Mouse (Mus musculus) layer of hippocampus, adult 18-20 months (tissue): ENCODE data around the gene Ccdc151. TPM values are rescaled to one million over a fixed set of nuclear protein-coding genes. Genes with fewer than 3 reads are reported as not detected.

Source experiments
- DNase-seq, 2 experiments: peaks; one replicate each; pipeline ENCODE4 v3.0.0; 2022; ENCODE audit warnings: low spot score in 2 of 2
- long read RNA-seq: library from polyadenylated mRNA; stranded (forward); transcript quantifications from one replicate; pipeline ENCODE4 v2.0.0, GENCODE M21; 2021
- total RNA-seq, 2 experiments: library from RNA; stranded (reverse); gene quantifications; 2 replicates each; pipeline ENCODE4 v1.2.3; 2021

The Ccdc151 gene
- total RNA-seq = 1 to 10 TPM; 8.6 to 8.9 TPM
- long read RNA-seq, partial matches to known transcripts = 0 of 2 reads
- long read RNA-seq, other reads (novel, unspliced or antisense) = 2 of 2 reads

DNA sequence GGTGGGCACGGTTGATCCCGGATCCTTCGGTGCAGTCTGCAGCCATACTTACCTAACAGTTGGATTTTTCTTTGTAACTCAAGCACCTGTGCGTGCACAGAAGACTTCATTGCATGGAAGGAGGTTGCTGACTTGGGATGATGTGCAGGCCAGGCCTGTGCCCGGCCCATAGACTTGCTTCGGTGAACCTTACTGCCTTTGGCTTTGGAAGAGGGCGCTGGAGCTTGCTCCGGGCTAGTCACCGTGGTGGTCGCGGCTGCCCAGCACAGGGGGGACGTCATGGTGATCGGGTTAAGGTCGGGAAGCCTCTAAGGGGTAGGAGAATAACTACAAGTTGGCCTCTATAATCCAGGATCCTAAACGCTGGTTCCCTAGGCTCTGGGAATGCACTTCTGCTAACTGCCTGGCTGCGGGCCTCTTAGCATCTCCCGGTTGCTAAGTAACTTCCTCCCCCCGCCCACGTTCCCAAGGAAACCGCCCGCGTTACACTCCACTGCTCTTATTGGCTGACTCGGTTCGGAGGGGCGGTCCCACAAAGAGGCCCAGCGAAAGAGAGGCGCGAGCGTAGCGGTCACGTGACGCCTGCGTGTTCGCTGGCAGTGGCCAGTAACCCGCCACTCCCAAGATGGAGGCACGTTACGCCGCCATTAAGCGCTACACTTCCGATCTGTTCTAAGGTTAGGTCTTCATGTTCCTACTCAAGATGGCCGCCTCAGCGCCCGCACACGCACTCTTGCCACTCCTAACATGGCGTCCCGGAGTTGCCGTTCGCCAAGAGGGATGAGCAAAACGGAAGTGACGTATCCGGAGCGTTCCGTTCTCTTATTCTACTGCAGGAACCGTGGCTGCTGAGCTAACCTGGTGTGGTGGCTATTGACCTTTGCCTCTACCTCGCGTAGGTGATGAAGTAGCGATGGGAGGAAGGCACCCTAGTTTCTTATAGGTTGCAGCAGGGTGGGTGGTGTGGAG lies at the start of gene Ccdc151, which contains the start of gene Prkcsh:
Gene Ccdc151, minus strand, starts transcription at position 441 of the 969 bp plus-strand sequence.
Gene Prkcsh, plus strand, starts transcription at position 613 of the 969 bp plus-strand sequence.
- DNase-seq = peak; percentile 100

DNA sequence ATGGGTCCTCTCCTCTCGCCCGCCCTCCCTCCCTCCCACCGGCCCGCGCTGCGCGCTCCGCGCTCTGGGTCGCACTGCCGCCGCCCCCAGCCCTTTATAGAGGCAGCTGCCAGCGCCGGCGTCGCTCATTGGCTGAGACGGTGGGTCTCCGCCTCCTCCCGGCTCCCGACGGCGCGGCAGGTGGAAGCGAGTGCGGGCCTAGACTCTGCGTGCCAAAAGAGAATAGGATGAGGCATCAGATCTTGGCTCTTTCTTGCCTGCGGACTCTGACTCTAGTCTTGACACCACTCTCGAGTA lies 49.5 kb upstream of the Ccdc151 start, which contains the start of gene Elavl3:
Gene Elavl3, minus strand, starts transcription at position 66 of the 297 bp plus-strand sequence.
- peak; percentile 80 to 88 for DNase-seq

DNA sequence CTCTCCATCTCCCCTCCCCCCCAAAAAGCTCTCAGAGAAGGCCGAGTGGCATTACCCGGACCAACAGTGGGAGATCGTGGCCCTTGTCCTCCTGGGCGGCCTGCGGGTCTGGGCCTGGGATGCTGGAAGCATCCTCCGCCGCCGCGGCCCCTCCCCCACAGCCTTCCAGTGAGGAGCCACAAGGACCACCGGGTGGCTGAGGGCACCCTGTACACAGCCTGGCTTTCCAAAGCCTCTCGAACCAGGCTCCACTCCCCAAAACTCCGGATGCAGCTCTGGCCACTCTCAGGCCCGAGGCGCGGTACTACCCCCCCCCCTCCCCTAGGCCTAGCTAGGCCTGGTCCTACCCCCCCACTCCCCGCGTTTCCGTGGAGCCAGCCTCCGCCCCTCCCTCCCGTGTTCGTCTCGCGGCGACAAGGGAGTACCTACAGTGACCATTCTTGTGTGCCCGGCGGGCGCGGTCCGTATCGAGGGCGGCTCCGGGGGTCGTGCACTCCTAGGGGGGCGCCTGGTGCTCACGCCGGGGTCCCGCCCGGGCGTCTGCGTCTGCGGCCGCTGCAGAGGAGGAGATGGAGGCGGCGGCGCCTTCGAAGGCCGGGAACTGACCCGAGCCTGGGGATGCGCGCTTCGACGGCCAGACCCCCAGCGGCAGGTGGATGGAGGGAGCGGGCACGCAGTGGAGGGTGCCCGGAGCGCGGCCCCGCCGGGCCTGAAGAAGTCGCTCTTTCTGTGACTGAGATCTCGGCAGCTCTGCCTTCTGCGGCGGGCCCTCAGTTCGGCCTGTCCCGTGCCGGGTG lies 48.9 kb upstream of the Ccdc151 start:
- no peak for DNase-seq

DNA sequence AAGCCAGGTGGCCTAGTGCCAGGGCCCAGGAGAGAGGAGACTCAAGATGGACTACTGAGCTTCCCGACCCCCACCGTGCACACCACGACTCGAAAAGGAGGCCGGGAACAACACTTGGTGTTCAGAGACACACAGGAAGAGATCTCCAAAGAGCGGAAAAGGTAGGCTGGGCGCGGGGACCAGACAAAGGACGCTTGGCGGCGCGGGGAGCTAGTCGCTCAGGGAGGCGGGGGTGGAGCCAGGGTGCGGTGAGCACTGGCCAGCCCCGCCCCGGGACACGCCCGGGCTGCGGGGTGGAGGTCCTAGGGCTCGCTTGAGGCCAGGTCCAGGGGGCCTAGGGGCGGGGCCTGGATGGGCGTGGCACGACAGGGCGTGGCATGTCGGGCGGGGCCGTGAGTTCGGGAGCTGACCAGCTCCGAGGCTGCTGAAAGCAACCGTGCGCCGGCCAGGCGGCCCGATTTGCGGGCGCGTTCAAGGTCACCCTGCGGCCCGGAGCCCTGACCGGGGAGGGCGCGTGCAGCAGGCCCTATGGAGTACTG lies 48.0 kb upstream of the Ccdc151 start:
- peak; percentile 60 to 68 for DNase-seq

DNA sequence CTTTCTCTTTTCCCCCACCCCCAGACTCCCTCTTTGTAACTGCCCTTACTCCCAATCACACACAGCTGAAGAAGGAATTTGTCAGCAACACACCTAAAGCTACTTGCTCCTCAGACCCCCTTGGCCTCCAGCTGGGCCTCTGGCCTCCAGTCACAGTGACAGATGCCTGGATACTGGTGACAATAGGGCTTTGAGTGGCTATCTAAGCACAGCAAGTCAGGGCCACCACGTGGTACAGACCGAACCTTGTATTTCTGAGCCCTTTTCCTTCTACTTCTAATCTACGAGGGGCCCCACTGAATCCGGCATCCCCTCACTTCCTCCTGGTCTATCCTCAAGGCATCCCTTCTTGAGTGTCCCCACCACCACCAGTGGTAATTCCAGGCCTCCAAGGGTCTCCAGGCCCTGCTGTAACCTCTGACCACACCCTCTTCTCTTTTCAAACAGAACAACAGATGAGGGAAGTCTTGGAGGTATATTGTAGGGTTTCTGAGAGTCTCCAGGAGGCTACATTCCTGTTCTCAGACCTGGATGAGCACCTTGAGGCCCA lies 47.4 kb upstream of the Ccdc151 start:
- no peak for DNase-seq

DNA sequence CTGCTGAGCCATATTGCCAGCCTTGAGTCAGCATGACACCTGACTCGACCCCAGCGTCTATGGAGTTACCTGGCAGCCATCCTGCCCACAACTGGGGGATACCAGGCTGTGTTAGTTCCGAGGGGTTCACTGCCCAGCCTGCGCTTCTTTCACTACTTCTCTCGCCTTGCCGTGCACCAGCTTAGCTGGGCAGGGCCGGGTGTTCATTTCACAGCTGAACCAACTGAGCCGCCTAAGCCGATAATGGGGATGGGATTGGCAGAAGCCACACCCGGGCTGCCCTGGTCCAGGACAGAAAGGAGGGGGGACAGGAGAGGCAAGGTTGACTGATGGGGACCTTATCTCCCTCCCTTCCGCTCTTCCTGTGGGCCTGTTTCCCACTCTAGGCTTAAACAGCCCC lies 46.9 kb upstream of the Ccdc151 start:
- no peak for DNase-seq

DNA sequence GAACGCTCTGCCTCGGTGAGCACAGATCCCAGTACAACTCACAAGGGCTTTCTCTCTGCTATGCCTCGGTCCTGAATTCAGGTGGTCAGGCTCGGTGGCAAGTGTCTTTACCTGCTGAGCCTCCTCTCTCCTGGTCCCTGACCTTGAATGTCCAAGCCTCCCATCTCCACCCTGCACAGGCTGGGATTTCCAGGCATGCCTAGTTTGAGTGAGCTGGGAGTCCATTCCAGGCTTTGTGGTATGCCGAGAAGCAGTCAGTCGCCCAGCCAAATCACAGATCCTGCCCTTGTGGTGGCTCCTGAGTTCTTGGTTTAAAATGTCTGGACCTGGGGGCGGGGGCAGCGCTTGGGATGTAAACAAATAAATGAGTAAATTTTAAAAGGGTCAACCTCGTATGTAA lies 44.9 kb upstream of the Ccdc151 start:
- no peak for DNase-seq

DNA sequence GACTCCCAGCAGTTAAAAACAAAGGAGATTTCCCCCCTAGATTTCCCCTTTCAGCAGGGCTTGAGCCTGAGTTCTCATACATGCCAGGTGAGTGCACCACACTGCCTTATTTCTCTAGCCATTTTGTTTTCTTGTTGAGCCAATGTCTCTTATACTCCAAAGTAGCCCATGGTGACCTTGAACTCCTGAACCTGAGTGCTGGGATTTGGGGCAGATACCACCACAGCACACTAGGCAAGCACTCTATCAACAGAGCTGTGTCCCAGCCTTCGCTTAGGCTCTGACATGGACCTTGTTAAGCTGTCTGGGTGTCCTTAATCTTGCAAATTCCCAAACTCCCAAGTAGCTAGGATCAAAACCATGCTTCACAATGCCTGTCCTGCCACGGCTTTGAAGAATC lies 39.4 kb upstream of the Ccdc151 start:
- no peak for DNase-seq

DNA sequence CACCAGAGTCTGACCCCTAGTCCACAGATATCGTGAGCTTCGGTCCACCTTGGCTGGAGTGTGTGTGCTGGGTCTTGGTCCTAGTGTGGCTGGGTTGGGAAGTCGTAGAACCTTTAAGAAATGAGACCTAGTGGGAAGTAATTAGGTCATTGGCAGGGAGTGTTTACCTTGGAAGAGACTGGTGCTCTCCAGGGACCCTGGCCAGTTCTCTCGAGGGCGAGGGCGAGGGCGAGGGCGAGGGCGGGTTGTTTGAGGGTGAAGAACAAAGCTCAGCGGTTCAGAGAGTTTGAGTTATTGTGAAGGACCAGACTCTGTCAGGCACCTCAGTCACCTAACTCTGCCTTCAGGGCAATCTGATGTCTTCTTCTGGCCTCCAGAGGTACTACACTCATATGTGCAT lies 35.4 kb upstream of the Ccdc151 start:
- no peak for DNase-seq

DNA sequence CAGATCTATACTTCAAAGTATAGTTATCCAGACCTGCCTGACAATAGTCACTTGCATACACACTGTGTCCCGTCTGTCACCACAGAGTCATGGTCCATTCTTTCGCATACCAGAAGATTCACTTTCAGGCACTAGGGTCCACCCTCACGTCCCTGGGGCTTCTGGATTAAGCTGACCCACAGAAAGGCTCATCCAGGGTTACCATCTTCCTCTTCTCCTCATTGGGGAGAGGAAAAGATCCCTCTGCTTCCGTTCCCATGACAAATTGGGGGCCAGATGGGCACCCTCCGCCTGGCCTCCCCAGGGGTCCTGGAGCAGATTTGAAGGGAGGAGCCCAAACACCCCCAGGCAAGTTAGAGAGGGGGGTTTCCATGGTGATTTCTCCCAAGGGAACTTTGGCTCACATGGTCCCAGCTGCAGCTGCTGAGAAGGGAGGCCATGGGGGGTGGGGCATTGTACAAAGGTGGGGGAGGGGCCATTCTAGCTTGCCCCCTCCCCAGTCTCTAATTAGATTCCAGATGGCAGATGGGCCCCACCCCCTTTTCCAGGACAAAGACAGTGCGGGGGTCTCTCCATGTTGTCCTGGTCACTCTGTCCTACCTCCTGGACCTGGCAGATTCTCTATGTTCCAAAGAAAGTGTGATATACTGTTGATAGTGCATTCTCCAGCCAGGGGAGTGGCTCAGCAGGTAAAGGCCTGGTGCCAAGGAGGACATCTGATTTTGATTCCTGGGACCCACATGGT lies 33.0 kb upstream of the Ccdc151 start:
- DNase-seq = no peak

DNA sequence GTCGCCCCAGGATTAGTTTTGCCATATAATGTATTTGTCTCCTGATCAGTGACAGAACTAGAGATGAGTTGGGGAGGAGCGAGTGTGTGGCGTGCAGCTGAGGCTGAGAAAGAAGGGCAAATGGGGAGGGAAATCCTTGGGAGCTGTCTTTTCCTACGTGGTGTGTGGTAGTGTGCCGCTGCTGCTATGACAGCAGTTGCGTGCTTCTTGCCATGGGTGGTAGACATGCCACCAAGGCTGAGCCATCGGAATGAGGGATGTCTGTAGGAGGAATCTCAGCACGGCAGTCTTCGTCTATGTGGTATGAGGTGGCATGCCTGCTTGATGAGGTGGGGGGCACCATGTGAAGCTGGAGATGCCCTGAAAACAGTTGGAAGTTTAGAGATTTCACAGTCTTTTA lies 28.0 kb upstream of the Ccdc151 start:
- DNase-seq = no peak

DNA sequence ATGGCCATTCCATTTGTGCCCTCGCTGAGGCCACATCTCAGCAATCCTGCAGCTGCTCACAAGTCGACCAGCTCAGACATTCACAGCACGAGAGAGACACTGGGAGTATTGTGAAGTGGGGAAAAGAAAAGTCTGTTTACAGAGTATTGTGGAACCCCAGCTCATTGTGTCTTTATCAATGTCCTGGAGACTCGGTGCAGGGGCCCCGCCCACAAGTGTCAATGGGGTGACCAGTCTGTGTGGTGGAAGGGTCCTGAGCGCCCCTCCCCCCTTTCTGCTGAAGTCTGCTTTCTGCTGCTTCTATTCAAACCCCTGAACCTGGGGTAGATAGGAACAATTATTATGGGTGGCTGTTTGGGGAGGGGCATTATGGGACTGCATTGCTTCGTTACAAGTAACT lies 26.0 kb upstream of the Ccdc151 start:
- no peak for DNase-seq

DNA sequence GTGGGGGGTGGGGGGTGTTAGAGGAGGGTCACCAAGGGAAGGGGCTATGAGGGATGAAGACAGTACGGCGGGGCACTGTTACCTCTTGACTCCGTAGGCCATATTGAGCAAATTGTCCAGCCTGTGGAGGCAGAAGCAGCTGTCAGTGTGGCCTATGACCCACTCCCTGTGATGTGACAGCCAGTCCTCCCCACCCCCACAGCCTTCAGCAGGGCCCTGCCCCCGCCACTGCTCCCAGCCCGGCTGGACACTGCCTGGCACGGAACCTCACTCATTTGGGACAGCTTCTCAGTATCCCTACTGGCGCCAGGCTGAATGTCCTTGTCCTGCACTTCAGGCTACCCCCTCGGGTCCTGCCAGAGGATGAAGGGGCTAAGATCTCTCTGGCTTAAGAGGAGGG lies 22.2 kb upstream of the Ccdc151 start:
- peak in 1 of 2 experiments; percentile 55 for DNase-seq

DNA sequence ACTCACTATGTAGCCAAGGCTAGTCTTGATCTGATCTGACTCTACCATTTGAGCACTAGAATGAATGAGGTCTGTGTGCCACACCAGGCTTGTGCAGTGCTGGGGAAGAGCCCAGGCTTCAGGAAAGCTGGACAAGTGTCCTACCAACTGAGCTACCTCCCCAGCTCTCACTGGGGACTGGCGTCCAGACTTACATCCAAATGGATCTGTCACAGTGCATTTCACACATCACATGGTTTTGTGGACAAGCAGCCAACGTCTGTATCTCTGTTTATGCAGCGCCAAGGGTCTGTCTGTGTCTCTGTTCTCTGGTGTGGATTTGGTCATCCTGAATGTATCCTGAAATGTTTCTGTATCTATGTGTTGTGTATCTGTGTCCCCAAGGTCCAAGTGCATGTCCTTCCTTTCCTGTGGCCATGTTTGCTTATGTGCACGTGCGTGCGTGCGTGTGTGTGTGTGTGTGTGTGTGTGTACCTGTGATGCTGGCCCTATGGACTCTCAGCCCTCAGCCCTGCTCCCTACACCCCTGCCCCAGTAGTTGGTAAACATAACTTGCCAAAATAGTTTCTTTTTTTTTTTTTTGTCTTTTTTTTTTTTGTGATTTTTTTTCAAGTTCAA lies 14.9 kb upstream of the Ccdc151 start:
- DNase-seq = no peak

DNA sequence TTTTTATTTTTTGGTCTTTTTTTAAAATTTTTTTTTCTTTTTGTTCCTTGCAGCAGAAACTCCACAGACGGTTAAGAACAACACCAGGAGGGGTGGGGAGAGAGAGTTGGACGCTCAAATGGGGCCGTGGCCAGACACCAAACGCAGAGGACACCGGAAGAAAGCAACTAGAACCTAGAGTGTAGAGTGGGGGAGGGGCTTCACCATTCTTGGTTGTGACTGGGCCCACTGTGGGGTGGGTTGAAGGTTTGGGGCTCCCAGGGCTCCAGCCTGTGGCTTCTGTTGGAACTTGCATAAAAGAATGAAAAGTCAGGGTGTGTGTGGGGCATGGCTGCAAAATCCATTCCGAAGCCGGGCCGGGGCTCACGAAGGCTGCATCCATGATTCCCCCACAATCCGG lies 13.8 kb upstream of the Ccdc151 start:
- DNase-seq = no peak

DNA sequence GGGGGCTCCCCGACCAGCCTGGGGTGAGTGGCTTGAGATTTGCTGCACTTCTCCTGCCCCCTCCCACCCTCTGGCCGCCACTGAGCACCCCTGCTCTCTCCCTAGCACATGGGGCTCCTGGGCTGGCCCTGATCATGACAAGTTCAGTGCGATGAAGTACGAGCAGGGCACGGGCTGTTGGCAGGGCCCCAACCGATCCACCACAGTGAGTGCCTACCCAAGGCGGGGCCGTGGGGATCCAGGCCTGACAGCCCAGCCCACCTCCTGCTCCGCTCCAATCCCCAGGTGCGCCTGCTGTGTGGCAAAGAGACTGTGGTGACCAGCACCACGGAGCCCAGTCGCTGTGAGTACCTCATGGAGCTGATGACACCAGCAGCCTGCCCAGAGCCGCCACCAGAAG lies 10.3 kb upstream of the Ccdc151 start:
- no peak for DNase-seq

DNA sequence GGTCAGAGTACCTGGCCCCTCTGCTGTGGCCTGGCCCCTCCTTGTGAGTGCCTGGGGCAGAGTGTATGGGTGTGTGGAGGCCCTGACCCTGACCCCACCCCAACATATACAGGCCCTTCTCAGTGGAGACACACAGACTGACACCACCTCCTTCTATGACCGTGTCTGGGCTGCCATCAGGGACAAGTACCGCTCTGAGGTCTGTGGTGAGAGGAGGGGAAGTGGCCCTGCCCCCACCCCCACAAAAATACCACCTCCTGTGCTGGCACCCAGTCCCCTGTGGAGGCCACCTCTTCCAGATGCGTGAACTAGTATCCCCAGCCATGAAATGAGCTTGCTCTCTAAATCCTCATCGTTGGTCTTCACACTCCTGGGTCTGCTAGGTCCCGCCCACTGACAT lies 8.6 kb upstream of the Ccdc151 start:
- DNase-seq = no peak

DNA sequence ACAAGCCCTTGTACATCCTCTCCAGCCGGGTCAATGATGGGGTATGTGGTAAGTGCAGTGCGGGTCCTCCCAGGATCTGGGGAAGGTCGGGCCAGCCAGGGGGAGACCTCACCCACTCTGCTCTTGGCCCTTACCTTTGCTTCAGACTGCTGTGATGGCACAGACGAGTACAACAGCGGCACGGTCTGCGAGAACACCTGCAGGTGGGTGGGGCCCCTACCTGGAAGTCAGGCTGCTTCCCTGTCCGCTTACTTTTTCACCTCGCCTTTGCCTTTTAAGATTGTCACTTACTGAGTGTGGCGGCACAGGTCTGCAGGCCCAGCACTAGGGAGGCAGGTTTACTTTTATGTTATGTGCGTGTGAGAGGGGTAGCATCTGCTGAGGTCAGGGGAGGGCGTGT lies 2.1 kb upstream of the Ccdc151 start:
- no peak for DNase-seq

DNA sequence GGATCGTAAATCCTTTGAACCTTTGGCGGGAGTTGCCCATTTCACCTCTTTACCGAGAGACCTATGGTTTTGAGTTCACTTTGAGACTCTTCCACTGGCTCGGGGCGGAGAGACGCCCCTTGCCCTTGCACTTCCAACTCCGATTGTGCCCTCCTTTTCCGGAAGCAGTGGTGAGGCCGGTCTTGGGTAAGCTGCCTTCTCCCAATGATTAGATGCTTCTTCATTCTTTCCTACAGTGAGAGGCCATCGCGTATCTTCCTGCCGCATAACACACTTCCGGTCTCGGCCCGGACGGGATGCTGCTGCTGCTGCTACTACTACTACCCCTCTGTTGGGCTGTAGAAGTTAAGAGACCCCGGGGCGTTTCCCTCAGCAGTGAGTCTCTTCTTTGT lies 725 bp upstream of the Ccdc151 start:
- peak in 1 of 2 experiments; percentile 57 for DNase-seq

DNA sequence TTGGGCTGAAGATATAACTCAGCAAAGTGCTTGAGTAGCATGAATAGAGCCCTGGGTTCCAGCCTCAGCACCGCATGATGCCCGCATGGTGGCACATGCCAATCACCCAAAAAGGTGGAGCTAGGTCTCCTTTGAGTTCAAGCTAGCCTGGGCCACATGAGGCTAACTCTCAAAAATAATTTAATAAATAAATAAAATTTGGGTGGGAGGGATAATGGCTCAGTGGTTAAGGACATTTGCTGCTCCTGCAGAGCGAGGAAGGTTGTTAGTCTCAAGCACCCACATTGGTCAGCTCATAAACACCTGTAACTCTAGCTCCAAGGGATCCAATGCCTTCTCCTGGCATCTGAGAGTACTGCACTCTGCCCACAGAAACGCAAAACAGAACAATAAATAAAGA lies 801 bp downstream of the Ccdc151 start:
- no peak for DNase-seq
